Mouse (Mus musculus) left cerebral cortex, adult 2 months (tissue): ENCODE data around the gene Rnf43. TPM values are rescaled to one million over a fixed set of nuclear protein-coding genes. Genes with fewer than 3 reads are reported as not detected.

ENCODE experiments used
- DNase-seq, 2 experiments: peaks; one replicate each; pipeline ENCODE4 v3.0.0; 2021 to 2022; ENCODE audit warnings: low spot score in 2 of 2, mixed read lengths in 1 of 2; ENCODE audit errors: extremely low spot score in 1 of 2
- H3K27ac ChIP-seq: fragments of 200-600 bp; 2 replicates; pipeline ENCODE4 v1.8.1; 2022
- H3K4me3 ChIP-seq: fragments of 200-600 bp; 2 replicates; pipeline ENCODE4 v1.8.1; 2022
- CTCF ChIP-seq: fragments of 200-600 bp; IDR thresholded peaks from 2 replicates; pipeline ENCODE4 v1.8.1; 2022; ENCODE audit warnings: antibody characterized with exemption, mild to moderate bottlenecking, moderate library complexity
- intact Hi-C: fragments of 180-260 bp; cut with DNase I; formaldehyde crosslinking; loops from one replicate; pipeline ENCODE4 v1.15.1; 2025
- total RNA-seq, 2 experiments: library from RNA; stranded (reverse); gene quantifications; 2 replicates each; pipeline ENCODE4 v1.2.3; 2021

Gene Rnf43
- total RNA-seq, 2 experiments from 2014 or later: 1.7 to 2.8 TPM

DNA sequence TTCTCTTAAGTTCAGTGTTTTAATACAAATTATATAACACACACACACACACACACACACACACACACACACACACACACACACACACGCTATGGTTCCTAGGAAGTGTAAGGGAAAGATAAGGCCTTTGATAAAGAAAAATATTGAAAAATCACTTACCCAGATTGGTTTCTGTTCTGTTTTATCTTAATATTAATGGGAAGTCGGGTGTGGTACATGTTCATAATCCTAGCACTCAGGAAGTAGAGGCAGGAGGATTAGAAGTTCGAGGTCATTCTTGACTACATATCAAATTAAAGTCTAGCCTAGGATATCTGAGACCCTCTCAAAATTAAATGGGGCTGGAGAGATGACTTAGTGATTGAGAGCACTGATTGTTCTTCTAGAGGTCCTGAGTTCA, 59.6 kb downstream of the Rnf43 start:
- intact Hi-C loops: no loop called here
- Histone ChIP-seq H3K27ac (no peak overlapping the region), H3K4me3 (no peak overlapping the region)
- TF ChIP-seq CTCF: no peak
- DNase-seq: no peak

DNA sequence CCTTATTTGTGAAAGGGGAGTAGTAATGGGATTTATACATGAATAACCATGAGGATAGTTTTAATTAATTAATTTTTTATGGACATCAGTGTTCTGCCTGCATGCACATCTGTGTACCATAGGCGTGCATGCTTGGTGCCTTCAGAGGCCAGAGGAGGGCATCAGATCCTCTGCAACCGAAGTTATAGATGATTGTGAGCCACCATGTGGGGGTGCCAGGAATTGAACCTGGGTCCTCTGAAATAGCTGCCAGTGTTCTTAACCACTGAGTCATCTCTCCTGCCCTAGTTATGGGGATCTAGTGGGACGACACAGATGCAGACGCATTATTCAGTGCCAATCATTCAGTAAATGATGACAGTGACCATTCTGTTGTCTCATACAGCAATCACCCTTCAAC, 60.4 kb downstream of the Rnf43 start:
- intact Hi-C loops: no loop called here
- Histone ChIP-seq H3K27ac (no peak overlapping the region), H3K4me3 (no peak overlapping the region)
- no peak for DNase-seq
- TF ChIP-seq CTCF: no peak; the same call in 1 of the 2 replicates

DNA sequence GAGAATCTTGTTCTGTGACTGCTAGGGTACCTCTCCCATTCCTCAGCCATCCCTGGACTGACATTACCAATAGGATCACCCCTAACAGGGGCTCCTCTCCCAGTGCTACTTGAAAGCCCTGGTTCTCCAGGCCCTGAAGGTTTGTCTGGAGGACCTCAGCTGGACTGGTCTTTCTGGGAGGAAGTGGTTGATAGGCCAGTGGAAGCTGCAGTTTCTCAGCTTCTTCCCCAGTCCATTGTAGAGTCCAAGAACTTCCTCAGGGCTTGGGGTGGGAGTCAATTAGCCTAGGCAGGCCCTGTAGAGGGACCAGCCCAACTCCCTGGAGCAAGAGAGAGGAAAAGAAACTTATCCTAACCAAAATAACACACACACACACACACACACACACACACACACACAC, 63.0 kb downstream of the Rnf43 start:
- no peak for TF ChIP-seq CTCF
- Histone ChIP-seq H3K27ac (no peak overlapping the region), H3K4me3 (no peak overlapping the region)
- no peak for DNase-seq
- intact Hi-C loops: no loop called here

DNA sequence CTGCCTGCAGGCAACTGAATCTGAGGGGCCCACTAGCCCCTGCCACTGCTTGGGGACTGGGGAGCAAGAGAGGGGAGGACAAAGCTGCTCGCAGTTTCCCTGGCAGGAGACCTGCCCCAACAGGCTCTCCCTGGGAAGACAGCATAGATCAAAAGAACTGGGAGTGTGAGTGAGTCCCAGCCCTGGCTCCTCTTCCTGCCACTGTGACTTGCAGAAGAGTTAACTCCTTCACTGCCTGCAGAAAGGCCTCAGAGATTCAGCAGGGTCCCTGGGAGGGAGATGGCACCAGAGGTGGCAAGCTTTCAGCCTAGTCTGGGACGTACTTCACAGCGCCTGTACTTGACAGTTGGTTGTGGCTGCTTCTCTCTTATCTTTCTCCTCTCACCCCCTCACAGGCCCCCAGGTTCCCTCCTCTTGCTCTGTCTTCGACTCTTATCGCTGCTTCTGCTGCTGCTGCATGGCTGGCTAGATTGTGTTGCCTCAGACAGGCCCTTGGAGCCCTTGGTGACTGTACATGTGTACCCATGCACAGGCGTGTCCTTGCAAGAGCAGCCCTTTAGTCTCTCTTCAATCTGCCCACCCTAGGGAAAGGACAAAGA, 63.5 kb downstream of the Rnf43 start:
- no peak for TF ChIP-seq CTCF
- no peak overlapping the region for H3K27ac ChIP-seq
- intact Hi-C loops: no loop called here
- DNase-seq: no peak
- H3K4me3 ChIP-seq: no peak overlapping the region

DNA sequence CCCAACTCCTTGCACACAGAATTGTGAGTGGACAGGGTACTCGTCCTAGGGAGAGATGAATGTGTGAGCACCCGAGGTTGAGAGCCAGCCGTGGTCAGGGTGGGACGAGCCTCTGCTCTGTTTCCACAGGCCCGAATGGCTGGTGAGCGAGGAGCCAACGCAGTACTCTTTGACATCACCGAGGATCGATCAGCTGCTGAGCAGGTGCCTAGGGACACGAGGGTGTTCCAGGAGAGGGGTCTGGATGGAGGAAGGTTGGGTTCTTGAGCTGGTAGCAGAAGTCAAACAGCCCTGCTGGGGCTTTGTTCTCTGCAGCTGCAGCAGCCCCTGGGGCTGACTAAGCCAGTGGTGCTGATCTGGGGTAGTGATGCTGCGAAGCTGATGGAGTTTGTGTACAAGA, 64.5 kb downstream of the Rnf43 start:
- TF ChIP-seq CTCF: no peak
- DNase-seq: no peak
- intact Hi-C loops: no loop called here
- Histone ChIP-seq H3K27ac (no peak overlapping the region), H3K4me3 (no peak overlapping the region)

DNA sequence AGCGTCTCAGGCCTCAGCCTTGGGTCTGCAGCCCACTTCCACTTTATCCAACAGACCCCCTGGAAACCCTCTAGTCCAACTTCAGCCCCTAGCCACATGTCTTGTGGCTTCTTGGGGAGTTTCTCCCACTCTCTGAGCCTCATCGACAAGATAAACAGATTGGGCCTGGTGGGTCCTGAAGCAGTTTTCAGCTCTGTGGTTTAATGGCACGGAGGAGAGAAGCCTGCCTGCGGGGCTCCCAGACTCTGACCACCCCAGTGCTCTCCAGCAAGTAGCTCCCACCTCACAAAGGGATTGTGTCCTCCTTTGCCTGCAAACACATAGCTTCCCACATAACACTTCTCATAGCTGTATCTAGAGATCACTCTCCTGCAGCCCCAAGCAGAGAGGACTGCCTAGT, 64.9 kb downstream of the Rnf43 start:
- intact Hi-C loops: no loop called here
- no peak for TF ChIP-seq CTCF
- Histone ChIP-seq H3K27ac (no peak overlapping the region), H3K4me3 (no peak overlapping the region)
- DNase-seq: no peak

DNA sequence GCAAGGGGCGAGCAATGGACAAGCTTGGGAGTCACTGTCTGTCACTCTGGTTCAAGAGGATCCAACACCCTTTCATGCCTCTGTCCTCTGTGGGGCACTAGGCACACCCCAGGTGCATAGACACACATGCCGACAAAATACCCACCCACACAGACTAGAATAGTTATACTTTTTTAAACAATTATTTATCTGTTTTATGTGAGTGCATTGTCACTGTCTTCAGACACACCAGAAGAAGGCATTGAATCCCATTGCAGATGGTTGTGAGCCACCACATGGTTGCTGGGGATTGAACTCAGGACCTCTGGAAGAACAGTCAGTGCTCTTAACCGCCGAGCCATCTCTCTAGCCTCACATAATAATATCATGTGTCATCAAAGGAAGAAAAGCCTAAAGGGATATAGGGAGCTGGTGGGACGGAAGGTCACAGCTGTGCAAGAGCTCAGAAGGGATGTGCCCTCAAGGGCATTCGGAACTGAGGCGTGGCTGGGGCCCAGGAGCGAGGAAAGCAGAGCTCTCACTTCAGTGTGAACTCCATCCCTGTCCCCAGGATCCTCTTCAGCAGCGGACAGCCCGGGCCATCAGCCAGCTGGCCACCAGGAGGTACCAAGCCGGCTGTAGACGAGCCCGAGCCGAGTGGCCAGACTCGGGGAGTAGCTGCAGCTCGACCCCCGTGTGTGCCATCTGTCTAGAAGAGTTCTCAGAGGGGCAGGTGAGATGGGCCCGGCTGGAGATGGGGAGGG, 66.5 kb downstream of the Rnf43 start:
- no peak for DNase-seq
- intact Hi-C loops: no loop called here
- Histone ChIP-seq H3K27ac (no peak overlapping the region), H3K4me3 (no peak overlapping the region)
- TF ChIP-seq CTCF: no peak

DNA sequence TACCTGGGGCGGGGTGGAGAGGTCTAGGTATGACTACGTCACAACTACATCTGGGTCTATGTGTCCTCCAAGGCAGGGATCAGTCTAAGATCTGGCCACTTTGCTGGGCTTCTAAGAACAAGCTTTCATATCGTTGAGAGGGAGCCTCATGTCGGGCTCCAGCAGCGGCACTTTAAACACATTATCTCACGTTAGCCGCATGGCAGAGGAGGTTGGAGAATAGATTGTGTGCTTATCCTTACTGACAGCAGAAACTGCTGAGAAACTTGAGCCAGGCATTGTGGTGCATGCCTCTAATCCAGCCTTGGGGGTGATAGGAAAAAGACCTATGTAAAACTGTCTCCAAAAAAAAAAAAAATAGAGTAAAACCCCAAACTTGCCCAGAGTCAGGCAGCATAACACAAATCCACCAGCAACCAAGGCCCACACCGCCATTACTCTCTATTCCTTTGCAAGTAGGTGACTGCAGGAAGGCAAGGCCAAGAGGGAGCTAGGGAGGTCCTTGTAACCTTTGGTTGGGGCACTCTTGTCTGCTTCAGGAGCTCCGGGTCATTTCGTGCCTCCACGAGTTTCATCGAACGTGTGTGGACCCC, 67.2 kb downstream of the Rnf43 start:
- intact Hi-C loops: no loop called here
- Histone ChIP-seq H3K27ac (no peak overlapping the region), H3K4me3 (no peak overlapping the region)
- no peak for DNase-seq
- no peak for TF ChIP-seq CTCF

DNA sequence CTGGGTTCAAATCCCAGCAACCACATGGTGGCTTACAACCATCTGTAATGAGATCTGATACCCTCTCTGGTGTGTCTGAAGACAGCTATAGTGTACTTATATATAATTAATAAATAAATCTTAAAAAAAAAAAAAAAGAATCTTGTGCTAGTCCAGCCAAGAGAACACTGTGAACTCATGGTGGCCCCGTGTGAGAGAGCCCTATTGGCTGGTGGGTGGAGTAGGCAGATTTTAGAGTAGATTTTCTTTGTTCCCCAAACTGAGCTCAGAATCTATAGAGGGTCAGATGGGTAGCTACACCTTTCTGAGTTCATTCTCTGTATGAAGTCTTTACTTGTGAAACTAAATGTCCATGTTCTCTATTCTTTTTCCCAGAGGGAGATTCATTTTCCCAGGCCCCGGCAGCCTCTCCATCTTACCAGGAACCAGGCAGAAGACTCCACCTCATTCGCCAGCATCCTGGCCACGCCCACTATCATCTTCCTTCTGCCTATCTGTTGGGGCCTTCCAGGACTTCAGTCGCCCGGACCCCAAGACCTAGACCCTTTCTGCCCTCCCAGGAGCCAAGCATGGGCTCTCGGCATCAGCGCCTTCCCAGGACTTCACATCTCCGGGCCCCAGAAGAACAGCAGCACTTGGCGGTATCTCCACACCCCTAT, 68.3 kb downstream of the Rnf43 start:
- no peak overlapping the region for H3K4me3 ChIP-seq
- intact Hi-C loops: no loop called here
- no peak for TF ChIP-seq CTCF
- no peak for DNase-seq
- no peak overlapping the region for H3K27ac ChIP-seq

DNA sequence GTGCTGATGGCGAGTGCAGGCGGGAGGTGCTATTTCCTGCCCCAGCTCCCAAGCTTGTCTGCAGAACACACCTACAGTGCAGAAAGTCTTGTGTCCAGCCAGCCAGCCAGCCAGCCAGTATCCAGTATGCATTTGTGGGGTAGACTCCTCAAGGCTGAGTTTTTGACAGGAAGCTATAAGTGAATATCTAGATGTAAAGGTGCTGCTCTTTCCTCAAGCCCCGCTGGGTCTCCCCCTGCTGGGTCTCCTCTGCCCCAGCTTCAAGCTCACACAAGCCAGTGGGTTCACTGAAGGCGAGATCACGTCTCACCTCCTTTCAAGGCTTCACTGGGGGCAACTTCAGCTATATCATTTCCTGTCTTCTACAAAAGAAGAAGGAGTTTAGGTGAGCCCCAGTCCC, 71.8 kb downstream of the Rnf43 start:
- no peak overlapping the region for H3K4me3 ChIP-seq
- intact Hi-C loops: no loop called here
- H3K27ac ChIP-seq: no peak overlapping the region
- no peak for TF ChIP-seq CTCF
- no peak for DNase-seq

DNA sequence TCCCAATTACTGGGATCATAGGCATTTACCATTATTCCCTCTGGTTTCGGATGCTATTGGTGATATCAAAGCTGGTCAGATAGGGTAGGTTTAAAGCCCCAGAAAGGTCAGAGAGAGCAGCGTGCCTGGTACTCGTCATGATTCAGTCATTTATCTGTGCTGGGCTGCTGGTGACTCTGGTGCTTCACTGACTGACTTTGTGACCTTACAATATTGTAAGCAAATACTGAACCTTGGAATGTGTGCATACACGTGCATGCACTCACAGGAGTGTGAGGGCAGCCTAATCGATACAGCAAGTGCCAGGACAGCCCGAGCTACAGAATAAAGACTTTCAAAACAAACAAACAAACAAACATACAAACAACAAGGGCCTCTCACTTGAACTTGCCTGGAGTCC, 73.2 kb downstream of the Rnf43 start:
- H3K27ac ChIP-seq: no peak overlapping the region
- no peak for TF ChIP-seq CTCF

DNA sequence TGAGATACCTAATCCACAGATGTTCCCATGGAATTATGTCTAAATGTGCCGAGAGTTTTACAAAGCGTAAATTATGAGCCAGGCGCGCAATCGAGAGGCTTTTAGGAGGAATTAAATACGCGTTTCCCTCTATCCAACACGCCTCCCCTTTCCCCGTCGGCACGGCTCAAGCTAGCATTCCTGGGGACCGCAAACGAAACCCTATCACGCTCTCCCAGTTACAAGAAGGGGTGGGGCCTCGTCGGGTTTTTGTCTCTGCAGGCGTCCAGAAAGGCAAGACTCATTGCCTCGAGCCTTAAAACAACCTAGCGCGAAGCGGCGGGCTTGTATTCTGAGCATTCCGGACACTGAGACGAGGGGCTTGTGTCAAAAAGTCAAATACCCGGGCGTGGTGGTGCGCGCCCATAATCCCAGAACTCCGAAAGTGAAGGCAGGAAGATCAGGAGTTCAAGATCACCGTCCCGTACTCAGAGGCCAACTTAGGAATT, 74.2 kb downstream of the Rnf43 start:
- no peak for TF ChIP-seq CTCF
- Histone ChIP-seq H3K4me3 (peak overlapping the region; percentile 93), H3K27ac (peak overlapping the region; percentile 84)
- DNase-seq: peak; percentile 26 to 38
- intact Hi-C loops: loop anchor here (1.0 to 2.0 kb wide), 2 partner anchors 26 to 74 kb away; partner anchors contain the start of gene Rnf43

More for the DNA sequence above, 73.2 kb downstream of the Rnf43 start:
- no peak for DNase-seq
- no peak overlapping the region for H3K4me3 ChIP-seq
- intact Hi-C loops: loop anchor here (2.0 kb wide), 1 partner anchor 73 kb away; the partner anchor contains the start of gene Rnf43
